13 mouse cellular contexts compared by ENCODE assay signal in genomic region chr2:120871447-120872336, GRCm38 (mm10). TPM values are rescaled to one million over a fixed set of nuclear protein-coding genes. Genes with fewer than 3 reads are reported as not detected.
A peak's percentile ranks its signal among the peaks of the same experiment; 100 is the strongest.
DNase-seq lines count a peak whose midpoint lies in the region; ATAC-seq and TF ChIP-seq lines count a peak whose summit lies in the region.
"Had no signal": no experiment of that assay in that cellular context is flagged by ENCODE, and none has a peak within 500 bp of the region (broad histone marks: within the 10 kb centered on the region; RNA-seq: fewer than 3 reads in every experiment).

No protein-coding gene starts in this region.

- 51% methylated on average over 9 of the region's 9 CpGs for WGBS in heart, embryonic 13.5 days

- peaks cover 23% of the 10 kb centered on the region for H3K4me1 ChIP-seq in heart, embryonic 13.5 days
- H3K4me1 ChIP-seq: hindbrain, embryonic 15.5 days; midbrain, embryonic 10.5 days had no signal

- DNase-seq in adrenal gland, adult (ENCODE audit: inconsistent age in 2 of 2, low spot score in 1 of 2): peak; percentile 15 to 35
- DNase-seq in adrenal gland, postnatal 4 days (ENCODE audit: low spot score in 2 of 2): no peak
- no peak for DNase-seq in layer of hippocampus, adult 2 months (ENCODE audit: low spot score in 2 of 2)
- no peak for DNase-seq in layer of hippocampus, postnatal 14 days (ENCODE audit: low spot score in 2 of 2)
- DNase-seq in urinary bladder, adult 2 months (ENCODE audit: low spot score): no peak
- no peak for DNase-seq in gastrocnemius, adult 18-20 months (ENCODE audit: low spot score)
- DNase-seq: cerebellum, adult 11-12 months; thymus, postnatal 36 days had no signal

- H3K4me2 ChIP-seq in heart, embryonic 13.5 days: peak overlapping the region; percentile 10; the same call in 1 of the 2 replicates
- H3K4me2 ChIP-seq in myocyte (ENCODE audit: low read depth): peak overlapping the region; percentile 56
- H3K4me2 ChIP-seq: hindbrain, embryonic 15.5 days had no signal

- no peak for TF ChIP-seq POLR2A in myocyte (IDR thresholded peaks at IDR 0.05; ENCODE audit: insufficient read length, low read depth)

- H3K9ac ChIP-seq in heart, embryonic 13.5 days: peak overlapping the region; percentile 55; the same call in 1 of the 2 replicates
- H3K9ac ChIP-seq: hindbrain, embryonic 15.5 days had no signal

- TF ChIP-seq CTCF in layer of hippocampus, adult 2 months (conservative IDR thresholded peaks at IDR 0.05): no peak

- peaks cover 74% of the 10 kb centered on the region for H3K36me3 ChIP-seq in heart, embryonic 13.5 days
- peaks cover 26% of the 10 kb centered on the region for H3K36me3 ChIP-seq in myocyte (ENCODE audit: control insufficient read depth, insufficient read depth)

- no peaks in the 10 kb centered on the region for H3K79me2 ChIP-seq in myocyte (ENCODE audit: control insufficient read depth, insufficient read depth)

- no peak overlapping the region for H3ac ChIP-seq in myocyte (ENCODE audit: control insufficient read depth, insufficient read length)

- no peaks in the 10 kb centered on the region for H3K9me3 ChIP-seq in heart, embryonic 13.5 days
- H3K9me3 ChIP-seq: hindbrain, embryonic 15.5 days; midbrain, embryonic 10.5 days had no signal

- peak overlapping the region; percentile 78 for H3K27ac ChIP-seq in layer of hippocampus, adult 2 months
- peak overlapping the region; percentile 92 for H3K27ac ChIP-seq in heart, embryonic 13.5 days (replicated peaks)
- H3K27ac ChIP-seq: hindbrain, embryonic 15.5 days; midbrain, embryonic 10.5 days had no signal

- no peaks in the 10 kb centered on the region for H3K27me3 ChIP-seq in heart, embryonic 13.5 days (replicated peaks)
- no peaks in the 10 kb centered on the region for H3K27me3 ChIP-seq in myocyte (ENCODE audit: control insufficient read depth, insufficient read depth, insufficient read length)
- H3K27me3 ChIP-seq: hindbrain, embryonic 15.5 days had no signal

- no peak; the same call in 1 of the 2 replicates for ATAC-seq in heart, embryonic 13.5 days (ENCODE audit: extremely low read depth, insufficient number of reproducible peaks, low FRiP score, low TSS enrichment)

- H3K4me3 ChIP-seq in layer of hippocampus, adult 2 months: no peak overlapping the region
- no peak overlapping the region for H3K4me3 ChIP-seq in heart, embryonic 13.5 days
- H3K4me3 ChIP-seq in myocyte: no peak overlapping the region
- H3K4me3 ChIP-seq: erythroblast, embryonic 14.5 days; hindbrain, embryonic 15.5 days; midbrain, embryonic 10.5 days had no signal

TF ChIP-seq in myocyte, 11 proteins besides CTCF, POLR2A, EP300 and RAD21:
- no peak for TF ChIP-seq E2F4 (IDR thresholded peaks at IDR 0.05; ENCODE audit: insufficient read depth)
- peak; percentile 71; the same call in 1 of the 2 replicates for TF ChIP-seq CEBPB (IDR thresholded peaks at IDR 0.05; ENCODE audit: insufficient read depth, poor library complexity, severe bottlenecking)

RNA-seq across cellular contexts. Expression of gene Ttbk2, which starts 21.3 kb away (rescaled TPM):
- 10 to 100 TPM; 15.0 to 15.7 TPM for total RNA-seq in adrenal gland, postnatal 4 days (2021)
- total RNA-seq in layer of hippocampus, adult 2 months (2021): 10 to 100 TPM; 70.6 to 71.4 TPM
- 10 to 100 TPM; 55.3 to 59.8 TPM for total RNA-seq in layer of hippocampus, postnatal 14 days (2021)
- 2.4 and 2.6 TPM in 2 replicates for polyA plus RNA-seq in heart, embryonic 13.5 days (2015; fragmentation: Nextera tagmentation; extraction: Ambion mirVana)
- 2.4 TPM for polyA plus RNA-seq in myocyte (2012; fragmentation: generic; extraction: Trizol)
- polyA plus RNA-seq in urinary bladder, adult 2 months (2012; rRNA removed): 4.5 and 5.0 TPM in 2 replicates
- 10 to 100 TPM in 1 of 2 experiments, 1 to 10 TPM in 1; 9.3 to 10.1 TPM for total RNA-seq in gastrocnemius, adult 18-20 months (2021)

RNA-seq across cellular contexts. Expression of gene Cdan1, which starts 21.8 kb away (rescaled TPM):
- total RNA-seq in adrenal gland, postnatal 4 days (2021): 10 to 100 TPM; 28.5 to 34.8 TPM
- 10 to 100 TPM; 24.0 to 38.2 TPM for total RNA-seq in layer of hippocampus, adult 2 months (2021)
- 10 to 100 TPM; 21.3 to 25.4 TPM for total RNA-seq in layer of hippocampus, postnatal 14 days (2021)
- 5.3 and 5.5 TPM in 2 replicates for polyA plus RNA-seq in heart, embryonic 13.5 days (2015; fragmentation: Nextera tagmentation; extraction: Ambion mirVana)
- polyA plus RNA-seq in myocyte (2012; fragmentation: generic; extraction: Trizol): 5.0 TPM
- polyA plus RNA-seq in urinary bladder, adult 2 months (2012; rRNA removed): 11.0 and 13.2 TPM in 2 replicates
- total RNA-seq in gastrocnemius, adult 18-20 months (2021): 1 to 10 TPM; 4.0 to 5.2 TPM

Comparison
In these comparisons a context has a peak if more than half of its experiments do, and no peak if none do; other contexts are left out.
1. DNase-seq: peak in adrenal gland, adult (2 of 2); none in adrenal gland, postnatal 4 days (0 of 2), layer of hippocampus, adult 2 months (0 of 2), layer of hippocampus, postnatal 14 days (0 of 2), urinary bladder, adult 2 months (single experiment) and gastrocnemius, adult 18-20 months (single experiment).